10 mouse cellular contexts compared by ENCODE assay signal in genomic region chr11:114853174-114853838, GRCm38 (mm10). TPM values are rescaled to one million over a fixed set of nuclear protein-coding genes. Genes with fewer than 3 reads are reported as not detected.
DNase-seq lines count a peak whose midpoint lies in the region; ATAC-seq and TF ChIP-seq lines count a peak whose summit lies in the region.
"Had no signal": no experiment of that assay in that cellular context is flagged by ENCODE, and none has a peak within 500 bp of the region (broad histone marks: within the 10 kb centered on the region; RNA-seq: fewer than 3 reads in every experiment).

No protein-coding gene starts in this region.

- peak overlapping the region; percentile 75 for H3K4me3 ChIP-seq in kidney, embryonic 15.5 days (replicated peaks)
- H3K4me3 ChIP-seq in forebrain, embryonic 11.5 days (ENCODE audit: low read depth, low read length) = peak overlapping the region; percentile 53
- H3K4me3 ChIP-seq in intestine, postnatal 0 days (ENCODE audit: low read depth, low read length) = peak overlapping the region; percentile 69

- H3K9ac ChIP-seq in kidney, embryonic 15.5 days = peak overlapping the region; percentile 93
- H3K9ac ChIP-seq in forebrain, embryonic 11.5 days (ENCODE audit: low read length) = no peak overlapping the region
- no peak overlapping the region for H3K9ac ChIP-seq in intestine, postnatal 0 days (ENCODE audit: low read depth, low read length)

- H3K27ac ChIP-seq in kidney, embryonic 15.5 days = peak overlapping the region; percentile 98
- no peak overlapping the region for H3K27ac ChIP-seq in forebrain, embryonic 11.5 days (ENCODE audit: low read depth, low read length)
- H3K27ac ChIP-seq in intestine, postnatal 0 days (ENCODE audit: low read depth, low read length) = no peak overlapping the region

- peaks cover 12% of the 10 kb centered on the region; the same call in 1 of the 2 replicates for H3K36me3 ChIP-seq in kidney, embryonic 15.5 days
- no peaks in the 10 kb centered on the region for H3K36me3 ChIP-seq in forebrain, embryonic 11.5 days (ENCODE audit: control insufficient read depth, insufficient read depth, low read length)
- no peaks in the 10 kb centered on the region for H3K36me3 ChIP-seq in intestine, postnatal 0 days (ENCODE audit: control insufficient read depth, insufficient read depth)

- H3K4me1 ChIP-seq in kidney, embryonic 15.5 days = peaks cover 56% of the 10 kb centered on the region
- peaks cover 6% of the 10 kb centered on the region; the same call in 1 of the 2 replicates for H3K4me1 ChIP-seq in forebrain, embryonic 11.5 days (replicated peaks; ENCODE audit: control insufficient read depth, insufficient read depth, low read length)
- no peaks in the 10 kb centered on the region for H3K4me1 ChIP-seq in intestine, postnatal 0 days (replicated peaks; ENCODE audit: control insufficient read depth, insufficient read depth, low read length)

- no peaks in the 10 kb centered on the region for H3K27me3 ChIP-seq in kidney, embryonic 15.5 days
- H3K27me3 ChIP-seq in forebrain, embryonic 11.5 days (ENCODE audit: control insufficient read depth, insufficient read depth, low read length) = peaks cover 45% of the 10 kb centered on the region
- peaks cover 38% of the 10 kb centered on the region for H3K27me3 ChIP-seq in intestine, postnatal 0 days (replicated peaks; ENCODE audit: control insufficient read depth, insufficient read depth, low read length)

- H3K9me3 ChIP-seq in kidney, embryonic 15.5 days (replicated peaks) = no peaks in the 10 kb centered on the region
- H3K9me3 ChIP-seq in forebrain, embryonic 11.5 days (ENCODE audit: control insufficient read depth, low read length) = no peaks in the 10 kb centered on the region
- H3K9me3 ChIP-seq in intestine, postnatal 0 days (ENCODE audit: control insufficient read depth) = no peaks in the 10 kb centered on the region

- TF ChIP-seq CTCF in intestine, postnatal 0 days (IDR thresholded peaks at IDR 0.05; ENCODE audit: low read depth) = no peak

- peak overlapping the region; percentile 94 for H3K4me2 ChIP-seq in kidney, embryonic 15.5 days
- peak overlapping the region; percentile 95; the same call in 1 of the 2 replicates for H3K4me2 ChIP-seq in forebrain, embryonic 11.5 days (ENCODE audit: low read depth, low read length, severe bottlenecking)
- H3K4me2 ChIP-seq in intestine, postnatal 0 days (replicated peaks; ENCODE audit: low read depth) = peak overlapping the region; percentile 98

- 12% methylated on average over 7 of the region's 7 CpGs for WGBS in kidney, embryonic 15.5 days
- WGBS in forebrain, embryonic 11.5 days = 14% methylated on average over 7 of the region's 7 CpGs
- 47% methylated on average over 7 of the region's 7 CpGs for WGBS in intestine, postnatal 0 days

- ATAC-seq in kidney, embryonic 15.5 days (replicated peaks; ENCODE audit: low FRiP score) = no peak
- no peak for ATAC-seq in forebrain, embryonic 11.5 days (replicated peaks; ENCODE audit: low FRiP score)
- no peak for ATAC-seq in intestine, postnatal 0 days
- ATAC-seq in monocyte, adult 5-6 weeks (replicated peaks; ENCODE audit: insufficient number of reproducible peaks, low FRiP score, low TSS enrichment, poor library complexity, severe bottlenecking) = 0 out of 2 replicates have a peak, but pooled peaks have one; percentile 10

- no peak for DNase-seq in kidney, adult 18-20 months
- no peak for DNase-seq in forebrain, embryonic 11.5 days (ENCODE audit: low spot score)
- no peak for DNase-seq in left cerebral cortex, adult 9 months (ENCODE audit: low spot score in 2 of 2)
- DNase-seq in urinary bladder, postnatal 14 days (ENCODE audit: low spot score) = no peak
- no peak for DNase-seq in lung, postnatal 36 days
- DNase-seq: lung, adult 18-20 months; thymus, adult 2 months had no signal

RNA-seq across cellular contexts. Expression of gene Gprc5c, which starts 2.4 kb away (rescaled TPM):
- polyA plus RNA-seq in kidney, embryonic 15.5 days (2015; fragmentation: Nextera tagmentation; extraction: Ambion mirVana) = 119 TPM in 2 replicates
- 14.1 and 14.4 TPM in 2 replicates for polyA plus RNA-seq in forebrain, embryonic 11.5 days (2014; fragmentation: Nextera tagmentation; extraction: Ambion mirVana)
- polyA plus RNA-seq in intestine, postnatal 0 days (2015; fragmentation: Nextera tagmentation; extraction: Ambion mirVana) = 2.3 and 2.8 TPM in 2 replicates
- 0.78 to 3.1 TPM (median 1.9 TPM) in 3 replicates for total RNA-seq in monocyte, adult 5-6 weeks (2017)

RNA-seq across cellular contexts. Expression of gene Cd300a, which starts 36.5 kb away (rescaled TPM):
- polyA plus RNA-seq in kidney, embryonic 15.5 days (2015; fragmentation: Nextera tagmentation; extraction: Ambion mirVana) = 1.7 and 1.8 TPM in 2 replicates
- polyA plus RNA-seq in forebrain, embryonic 11.5 days (2014; fragmentation: Nextera tagmentation; extraction: Ambion mirVana) = 0.35 and 0.64 TPM in 2 replicates
- 2.2 and 2.3 TPM in 2 replicates for polyA plus RNA-seq in intestine, postnatal 0 days (2015; fragmentation: Nextera tagmentation; extraction: Ambion mirVana)
- total RNA-seq in monocyte, adult 5-6 weeks (2017) = 204 to 286 TPM (median 215 TPM) in 3 replicates

RNA-seq across cellular contexts. Expression of gene Gpr142, which starts 54.6 kb away (rescaled TPM):
- 0.14 TPM in 1 of 2 replicates, not detected in the other for polyA plus RNA-seq in kidney, embryonic 15.5 days (2015; fragmentation: Nextera tagmentation; extraction: Ambion mirVana)
- not detected in 2 replicates for polyA plus RNA-seq in forebrain, embryonic 11.5 days (2014; fragmentation: Nextera tagmentation; extraction: Ambion mirVana)
- polyA plus RNA-seq in intestine, postnatal 0 days (2015; fragmentation: Nextera tagmentation; extraction: Ambion mirVana) = not detected in 2 replicates
- not detected in 3 replicates for total RNA-seq in monocyte, adult 5-6 weeks (2017)
- polyA plus RNA-seq: thymus, adult 2 months had no signal

RNA-seq across cellular contexts. Expression of gene Btbd17, which starts 57.6 kb away (rescaled TPM):
- 1.0 and 1.5 TPM in 2 replicates for polyA plus RNA-seq in kidney, embryonic 15.5 days (2015; fragmentation: Nextera tagmentation; extraction: Ambion mirVana)
- polyA plus RNA-seq in forebrain, embryonic 11.5 days (2014; fragmentation: Nextera tagmentation; extraction: Ambion mirVana) = 42.2 and 47.3 TPM in 2 replicates
- polyA plus RNA-seq in intestine, postnatal 0 days (2015; fragmentation: Nextera tagmentation; extraction: Ambion mirVana) = 0.14 and 0.20 TPM in 2 replicates
- not detected in 3 replicates for total RNA-seq in monocyte, adult 5-6 weeks (2017)
